Mouse (Mus musculus) limb, embryonic 10.5 days (tissue): ENCODE results near the gene Olfr837. TPM values are rescaled to one million over a fixed set of nuclear protein-coding genes. Genes with fewer than 3 reads are reported as not detected.
"Not testable (repeated sequence)": the region's sequence is repeated elsewhere in the genome, so short reads cannot be mapped to it uniquely, and the experiment has no call there.

Experiments used
- DNase-seq: peaks from one replicate; pipeline ENCODE4 v3.0.0-alpha.2; 2017; ENCODE audit warnings: low spot score
- H3K27ac ChIP-seq: fragments of 300-500 bp; sonication (generic); 2 replicates; pipeline ENCODE4 v1.5.1; 2016; ENCODE audit warnings: mild to moderate bottlenecking
- H3K27me3 ChIP-seq: fragments of 300-500 bp; sonication (generic); 2 replicates; pipeline ENCODE4 v1.6.1; 2016; ENCODE audit warnings: low read depth, mild to moderate bottlenecking; ENCODE audit not compliant: poor library complexity, severe bottlenecking
- H3K36me3 ChIP-seq: fragments of 300-500 bp; sonication (generic); 2 replicates; pipeline ENCODE4 v1.6.1; 2016; ENCODE audit warnings: mild to moderate bottlenecking, moderate library complexity
- H3K4me1 ChIP-seq: fragments of 300-500 bp; sonication (generic); 2 replicates; pipeline ENCODE4 v1.6.1; 2016
- H3K4me3 ChIP-seq: fragments of 300-500 bp; sonication (generic); 2 replicates; pipeline ENCODE4 v1.5.1; 2016; ENCODE audit warnings: mild to moderate bottlenecking, moderate library complexity
- H3K9me3 ChIP-seq: fragments of 300-500 bp; sonication (generic); replicated peaks from 2 replicates; pipeline ENCODE4 v1.6.1; 2016; ENCODE audit warnings: mild to moderate bottlenecking
- WGBS: fragments of 180-500 bp; shearing (Covaris S2); methylation state at CpG from one replicate; pipeline ENCODE4 v1.1.7; 2016; 5-methylcytosine and 5-hydroxymethylcytosine counted together
- polyA plus RNA-seq: library from polyadenylated mRNA; unstranded; fragments of >200 nt; fragmentation: Nextera tagmentation; extraction: Ambion mirVana; gene quantifications from 2 replicates; pipeline ENCODE4 v1.2.1, GENCODE M21; 2016

Olfr837 gene
- not detected in 2 replicates for polyA plus RNA-seq

- no peak for DNase-seq
- Histone ChIP-seq H3K4me1 (no peaks in the 10 kb centered on the region), H3K27me3 (no peaks in the 10 kb centered on the region)
Observed at GRCm38 (mm10) chr9:19136017-19136416, at the start of gene Olfr837. Gene Olfr837 (plus strand): TSS chr9:19136317.

GRCm38 (mm10) chr9:19092889-19093753 is 43.0 kb upstream of the Olfr837 start:
- 53% methylated on average over 6 of the region's 6 CpGs for WGBS
- DNase-seq, H3K4me1 ChIP-seq, H3K4me3 ChIP-seq, H3K27ac ChIP-seq, H3K36me3 ChIP-seq, H3K9me3 ChIP-seq, H3K27me3 ChIP-seq: not testable (repeated sequence)

More at GRCm38 (mm10) chr9:19136017-19136416, at the start of gene Olfr837:
- H3K4me3 ChIP-seq, result no peak within 1 kb of the TSS
- WGBS, result 78% methylated on average over 1 of the region's 1 CpGs
- no peaks in the 10 kb centered on the region for H3K9me3 ChIP-seq
- no peak within 1 kb of the TSS for H3K27ac ChIP-seq
- no peaks in the 10 kb centered on the region for H3K36me3 ChIP-seq

GRCm38 (mm10) chr9:19097286-19097685 is 38.8 kb upstream of the Olfr837 start:
- DNase-seq, result no peak
- Histone ChIP-seq H3K4me1 (no peaks in the 10 kb centered on the region), H3K27ac (no peak overlapping the region), H3K36me3 (no peaks in the 10 kb centered on the region), H3K4me3 (no peak overlapping the region), H3K27me3 (no peaks in the 10 kb centered on the region), H3K9me3 (no peaks in the 10 kb centered on the region)
- 95% methylated on average over 4 of the region's 4 CpGs for WGBS

- no peak within 1 kb of the TSS for H3K4me3 ChIP-seq
- no peaks in the 10 kb centered on the region for H3K27me3 ChIP-seq
- no peaks in the 10 kb centered on the region for H3K4me1 ChIP-seq
- H3K9me3 ChIP-seq, result no peaks in the 10 kb centered on the region
- H3K36me3 ChIP-seq, result no peaks in the 10 kb centered on the region
- H3K27ac ChIP-seq, result no peak within 1 kb of the TSS
- no peak for DNase-seq
Observed at GRCm38 (mm10) chr9:19120082-19120481, 16.0 kb upstream of the Olfr837 start, which contains the start of gene Olfr836. Gene Olfr836 (plus strand): TSS chr9:19120382.

GRCm38 (mm10) chr9:19177212-19177611 is 41.1 kb downstream of the Olfr837 start, which contains the start of gene Olfr839-ps1:
Gene Olfr839-ps1 (minus strand): TSS chr9:19177312.
- Histone ChIP-seq H3K27me3 (no peaks in the 10 kb centered on the region), H3K36me3 (no peaks in the 10 kb centered on the region), H3K4me1 (no peaks in the 10 kb centered on the region), H3K27ac (no peak within 1 kb of the TSS), H3K4me3 (no peak within 1 kb of the TSS), H3K9me3 (no peaks in the 10 kb centered on the region)
- no peak for DNase-seq
- 84% methylated on average over 1 of the region's 1 CpGs for WGBS

Other genes with a start within 250 kb of the Olfr837 start
- not detected in 2 replicates for gene Olfr832, start 199.2 kb upstream of the Olfr837 start, polyA plus RNA-seq
- not detected in 2 replicates for gene Olfr834, start 148.3 kb upstream of the Olfr837 start, polyA plus RNA-seq
- gene Olfr835, start 103.6 kb upstream of the Olfr837 start, polyA plus RNA-seq, result not detected in 2 replicates
- gene Olfr836, start 15.9 kb upstream of the Olfr837 start, polyA plus RNA-seq, result not detected in 2 replicates
- gene Olfr839-ps1, start 41.0 kb downstream of the Olfr837 start, polyA plus RNA-seq, result not detected in 2 replicates
- gene Olfr843, start 115.7 kb downstream of the Olfr837 start, polyA plus RNA-seq, result not detected in 2 replicates
- not detected in 2 replicates for gene Olfr844, start 180.0 kb downstream of the Olfr837 start, polyA plus RNA-seq
- not detected in 2 replicates for gene Olfr845, start 200.1 kb downstream of the Olfr837 start, polyA plus RNA-seq
- not detected in 2 replicates for gene Olfr846, start 227.7 kb downstream of the Olfr837 start, polyA plus RNA-seq
- not detected in 2 replicates for gene Olfr847, start 242.4 kb downstream of the Olfr837 start, polyA plus RNA-seq